Mouse (Mus musculus): ENCODE data around the gene Adh1. TPM values are rescaled to one million over a fixed set of nuclear protein-coding genes. Genes with fewer than 3 reads are reported as not detected.
A peak's percentile ranks its signal among the peaks of the same experiment; 100 is the strongest.

Gene Adh1
- 1,307 and 1,323 TPM in 2 replicates for polyA plus RNA-seq (2015; fragmentation: Nextera tagmentation; extraction: Ambion mirVana)

- no peaks in the 10 kb centered on the region for H3K27me3 ChIP-seq (ENCODE audit: control insufficient read depth, insufficient read depth, low read depth, low read length)
- H3K27ac ChIP-seq (ENCODE audit: low read length): no peak within 1 kb of the TSS
- no peak within 1 kb of the TSS for H3K9ac ChIP-seq (ENCODE audit: low read length)
- H3K4me3 ChIP-seq (ENCODE audit: low read length): no peak within 1 kb of the TSS
- H3K4me2 ChIP-seq (ENCODE audit: low read depth, low read length): no peak within 1 kb of the TSS
- WGBS: 84% methylated on average over 11 of the region's 11 CpGs
- ATAC-seq (ENCODE audit: low read depth): no peak
- H3K9me3 ChIP-seq (ENCODE audit: control insufficient read depth, low read length): no peaks in the 10 kb centered on the region
- no peaks in the 10 kb centered on the region for H3K36me3 ChIP-seq (ENCODE audit: control insufficient read depth, insufficient read depth, low read length)
- peaks cover 6% of the 10 kb centered on the region for H3K4me1 ChIP-seq (replicated peaks; ENCODE audit: control insufficient read depth, insufficient read depth, low read length)
Measured at GRCm38 (mm10) chr3:138260721-138261669, at the start of gene Adh1. Adh1 (plus strand) TSS chr3:138260991.

DNA sequence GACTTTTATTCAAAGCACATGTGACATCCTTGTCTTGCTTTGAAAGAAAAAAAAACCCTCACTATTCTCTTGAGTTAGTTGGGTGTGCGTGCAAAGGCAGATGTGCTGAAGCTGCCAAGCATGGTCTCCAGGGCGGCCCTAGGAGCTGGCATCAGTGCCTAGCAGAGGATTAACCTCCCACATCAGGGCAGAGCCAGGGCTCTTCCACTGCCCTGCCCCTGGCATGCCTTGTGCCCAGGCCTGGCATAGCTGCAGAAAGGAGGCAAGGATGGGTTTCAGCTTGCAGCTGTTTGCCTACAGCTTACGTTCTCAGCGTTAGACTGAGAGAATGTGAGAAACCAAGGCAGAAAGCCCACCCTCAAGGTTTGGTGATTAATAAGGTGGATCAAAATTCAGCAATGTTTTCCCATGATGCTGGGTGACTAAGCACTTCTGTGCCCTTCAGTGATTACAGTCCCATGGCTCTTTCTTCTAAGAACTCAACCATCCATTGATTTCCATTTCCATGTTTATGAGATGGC lies 48.3 kb upstream of the Adh1 start:
- no peak for ATAC-seq (ENCODE audit: low read depth)
- Histone ChIP-seq H3K9me3 (ENCODE audit: control insufficient read depth, low read length) (no peaks in the 10 kb centered on the region), H3K9ac (ENCODE audit: low read length) (no peak overlapping the region), H3K27me3 (ENCODE audit: control insufficient read depth, insufficient read depth, low read depth, low read length) (no peaks in the 10 kb centered on the region), H3K4me2 (ENCODE audit: low read depth, low read length) (no peak overlapping the region), H3K27ac (ENCODE audit: low read length) (no peak overlapping the region), H3K36me3 (ENCODE audit: control insufficient read depth, insufficient read depth, low read length) (no peaks in the 10 kb centered on the region), H3K4me1 (replicated peaks; ENCODE audit: control insufficient read depth, insufficient read depth, low read length) (peaks cover 7% of the 10 kb centered on the region), H3K4me3 (ENCODE audit: low read length) (no peak overlapping the region)
- 90% methylated on average over 4 of the region's 4 CpGs for WGBS

DNA sequence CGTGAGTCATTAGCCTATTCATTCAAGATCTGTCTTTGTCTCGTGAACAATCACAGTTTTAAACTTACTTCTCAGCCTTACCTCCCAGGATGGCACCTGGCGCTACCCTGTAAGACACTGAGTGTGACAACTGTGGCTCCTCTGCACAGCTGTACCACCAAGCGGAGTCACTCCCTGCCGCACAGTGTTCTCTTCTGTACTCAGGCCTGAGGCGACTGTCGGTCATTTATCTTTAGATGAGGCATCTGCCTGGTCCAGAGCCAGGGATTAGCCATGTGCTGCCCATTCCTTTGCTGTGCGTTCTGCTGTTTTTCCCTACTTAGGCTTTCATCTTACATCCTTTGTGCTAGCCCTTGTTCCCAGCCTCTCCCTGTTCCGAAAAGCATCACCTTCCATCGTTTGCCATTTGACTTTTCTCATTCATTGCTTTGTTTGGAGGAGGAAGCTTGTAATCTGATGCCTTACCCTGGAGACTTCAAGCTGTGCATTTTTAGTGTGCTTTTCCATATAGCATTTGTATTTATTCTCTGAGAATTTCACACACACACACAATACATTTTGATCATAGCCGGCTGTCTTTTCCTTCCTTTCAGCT lies 45.3 kb upstream of the Adh1 start:
- Histone ChIP-seq H3K27me3 (ENCODE audit: control insufficient read depth, insufficient read depth, low read depth, low read length) (no peaks in the 10 kb centered on the region), H3K36me3 (ENCODE audit: control insufficient read depth, insufficient read depth, low read length) (no peaks in the 10 kb centered on the region), H3K27ac (ENCODE audit: low read length) (peak overlapping the region; percentile 21; the same call in 1 of the 2 replicates), H3K4me2 (ENCODE audit: low read depth, low read length) (no peak overlapping the region), H3K9me3 (ENCODE audit: control insufficient read depth, low read length) (no peaks in the 10 kb centered on the region), H3K4me1 (replicated peaks; ENCODE audit: control insufficient read depth, insufficient read depth, low read length) (peaks cover 7% of the 10 kb centered on the region), H3K4me3 (ENCODE audit: low read length) (no peak overlapping the region), H3K9ac (ENCODE audit: low read length) (no peak overlapping the region)
- 47% methylated on average over 11 of the region's 11 CpGs for WGBS
- 0 out of 2 replicates have a peak, but pooled peaks have one; percentile 20 for ATAC-seq (ENCODE audit: low read depth)

GRCm38 (mm10) chr3:138216091-138216490 lies 44.7 kb upstream of the Adh1 start:
- no peak overlapping the region for H3K9ac ChIP-seq (ENCODE audit: low read length)
- peaks cover 7% of the 10 kb centered on the region for H3K4me1 ChIP-seq (replicated peaks; ENCODE audit: control insufficient read depth, insufficient read depth, low read length)
- no peak for ATAC-seq (ENCODE audit: low read depth)
- no peaks in the 10 kb centered on the region for H3K36me3 ChIP-seq (ENCODE audit: control insufficient read depth, insufficient read depth, low read length)
- WGBS: 81% methylated on average over 8 of the region's 8 CpGs
- no peak overlapping the region for H3K4me3 ChIP-seq (ENCODE audit: low read length)
- no peak overlapping the region for H3K27ac ChIP-seq (ENCODE audit: low read length)
- no peaks in the 10 kb centered on the region for H3K27me3 ChIP-seq (ENCODE audit: control insufficient read depth, insufficient read depth, low read depth, low read length)
- H3K4me2 ChIP-seq (ENCODE audit: low read depth, low read length): no peak overlapping the region
- no peaks in the 10 kb centered on the region for H3K9me3 ChIP-seq (ENCODE audit: control insufficient read depth, low read length)

- H3K4me3 ChIP-seq (ENCODE audit: low read length): no peak within 1 kb of the TSS
- no peak within 1 kb of the TSS for H3K9ac ChIP-seq (ENCODE audit: low read length)
- H3K27ac ChIP-seq (ENCODE audit: low read length): no peak within 1 kb of the TSS
- H3K36me3 ChIP-seq (ENCODE audit: control insufficient read depth, insufficient read depth, low read length): no peaks in the 10 kb centered on the region
- ATAC-seq (ENCODE audit: low read depth): no peak
- peaks cover 7% of the 10 kb centered on the region for H3K4me1 ChIP-seq (replicated peaks; ENCODE audit: control insufficient read depth, insufficient read depth, low read length)
- H3K4me2 ChIP-seq (ENCODE audit: low read depth, low read length): no peak within 1 kb of the TSS
- H3K27me3 ChIP-seq (ENCODE audit: control insufficient read depth, insufficient read depth, low read depth, low read length): no peaks in the 10 kb centered on the region
- H3K9me3 ChIP-seq (ENCODE audit: control insufficient read depth, low read length): no peaks in the 10 kb centered on the region
- 70% methylated on average over 10 of the region's 10 CpGs for WGBS
Measured at GRCm38 (mm10) chr3:138217631-138218264, 43.0 kb upstream of the Adh1 start, which contains the start of gene Adh7. Adh7 (plus strand) TSS chr3:138217760.

- no peaks in the 10 kb centered on the region for H3K36me3 ChIP-seq (ENCODE audit: control insufficient read depth, insufficient read depth, low read length)
- 84% methylated on average over 11 of the region's 11 CpGs for WGBS
- no peaks in the 10 kb centered on the region for H3K4me1 ChIP-seq (replicated peaks; ENCODE audit: control insufficient read depth, insufficient read depth, low read length)
- H3K27me3 ChIP-seq (ENCODE audit: control insufficient read depth, insufficient read depth, low read depth, low read length): no peaks in the 10 kb centered on the region
- H3K27ac ChIP-seq (ENCODE audit: low read length): no peak overlapping the region
- H3K4me2 ChIP-seq (ENCODE audit: low read depth, low read length): no peak overlapping the region
- H3K9me3 ChIP-seq (ENCODE audit: control insufficient read depth, low read length): no peaks in the 10 kb centered on the region
- H3K9ac ChIP-seq (ENCODE audit: low read length): no peak overlapping the region
- H3K4me3 ChIP-seq (ENCODE audit: low read length): no peak overlapping the region
- ATAC-seq (ENCODE audit: low read depth): no peak
Measured at GRCm38 (mm10) chr3:138221116-138221515, 39.7 kb upstream of the Adh1 start.

- Histone ChIP-seq H3K27ac (ENCODE audit: low read length) (no peak overlapping the region), H3K9ac (ENCODE audit: low read length) (no peak overlapping the region), H3K4me1 (replicated peaks; ENCODE audit: control insufficient read depth, insufficient read depth, low read length) (no peaks in the 10 kb centered on the region), H3K27me3 (ENCODE audit: control insufficient read depth, insufficient read depth, low read depth, low read length) (no peaks in the 10 kb centered on the region), H3K36me3 (ENCODE audit: control insufficient read depth, insufficient read depth, low read length) (no peaks in the 10 kb centered on the region), H3K9me3 (ENCODE audit: control insufficient read depth, low read length) (no peaks in the 10 kb centered on the region), H3K4me2 (ENCODE audit: low read depth, low read length) (no peak overlapping the region), H3K4me3 (ENCODE audit: low read length) (no peak overlapping the region)
- 62% methylated on average over 4 of the region's 4 CpGs for WGBS
- ATAC-seq (ENCODE audit: low read depth): no peak
Measured at GRCm38 (mm10) chr3:138222511-138222910, 38.3 kb upstream of the Adh1 start.

DNA sequence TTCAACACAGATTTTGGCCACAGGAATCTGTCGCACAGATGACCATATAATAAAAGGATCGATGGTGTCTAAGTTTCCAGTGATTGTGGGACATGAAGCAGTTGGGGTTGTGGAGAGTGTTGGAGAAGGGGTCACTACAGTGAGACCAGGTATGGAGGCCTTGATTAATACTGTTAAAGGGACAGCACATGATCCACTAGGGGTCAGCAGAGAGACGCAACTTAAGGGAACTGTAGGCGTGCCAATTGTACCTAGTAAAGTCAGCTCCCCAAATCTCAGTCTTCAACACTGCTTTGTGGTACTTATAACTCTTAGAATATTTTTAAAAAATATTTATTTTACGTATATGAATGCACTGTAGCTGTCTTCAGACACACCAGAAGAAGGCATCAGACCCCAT lies 37.8 kb upstream of the Adh1 start:
- WGBS: 53% methylated on average over 5 of the region's 5 CpGs
- Histone ChIP-seq H3K27ac (ENCODE audit: low read length) (no peak overlapping the region), H3K4me1 (replicated peaks; ENCODE audit: control insufficient read depth, insufficient read depth, low read length) (no peaks in the 10 kb centered on the region), H3K27me3 (ENCODE audit: control insufficient read depth, insufficient read depth, low read depth, low read length) (no peaks in the 10 kb centered on the region), H3K36me3 (ENCODE audit: control insufficient read depth, insufficient read depth, low read length) (no peaks in the 10 kb centered on the region), H3K9me3 (ENCODE audit: control insufficient read depth, low read length) (no peaks in the 10 kb centered on the region), H3K4me3 (ENCODE audit: low read length) (no peak overlapping the region), H3K9ac (ENCODE audit: low read length) (no peak overlapping the region), H3K4me2 (ENCODE audit: low read depth, low read length) (no peak overlapping the region)
- peak; percentile 69 for ATAC-seq (ENCODE audit: low read depth)

All from lung, embryonic 16.5 days (tissue).